20 mouse cellular contexts compared by ENCODE assay signal in genomic region chr13:63311156-63311555, GRCm38 (mm10).
DNase-seq lines count a peak whose midpoint lies in the region; ATAC-seq and TF ChIP-seq lines count a peak whose summit lies in the region.
"Had no signal": no experiment of that assay in that cellular context is flagged by ENCODE, and none has a peak within 500 bp of the region (broad histone marks: within the 10 kb centered on the region; RNA-seq: fewer than 3 reads in every experiment).

No protein-coding gene starts in this region.

- no peak for ATAC-seq in limb, embryonic 13.5 days (ENCODE audit: low FRiP score, low read depth)
- ATAC-seq: forebrain, postnatal 0 days had no signal

- H3K4me1 ChIP-seq in kidney, adult 2 months (ENCODE audit: control insufficient read depth, insufficient read depth, low read length): peaks cover 28% of the 10 kb centered on the region
- H3K4me1 ChIP-seq in limb, embryonic 13.5 days: peaks cover 32% of the 10 kb centered on the region
- H3K4me1 ChIP-seq: forebrain, embryonic 12.5 days; hindbrain, embryonic 15.5 days had no signal

- no peak overlapping the region for H3K4me3 ChIP-seq in gastrocnemius, adult 2 months
- H3K4me3 ChIP-seq in kidney, adult 2 months (ENCODE audit: insufficient read depth, low read depth, low read length): no peak overlapping the region
- H3K4me3 ChIP-seq in layer of hippocampus, adult 2 months: no peak overlapping the region
- H3K4me3 ChIP-seq in limb, embryonic 13.5 days: no peak overlapping the region
- H3K4me3 ChIP-seq: embryonic facial prominence, embryonic 12.5 days; forebrain, embryonic 12.5 days; heart, embryonic 15.5 days; hindbrain, embryonic 15.5 days had no signal

- no peaks in the 10 kb centered on the region for H3K36me3 ChIP-seq in kidney, adult 2 months (ENCODE audit: control insufficient read depth, insufficient read depth, low read length)
- H3K36me3 ChIP-seq in limb, embryonic 13.5 days: peaks cover 18% of the 10 kb centered on the region
- H3K36me3 ChIP-seq: embryonic facial prominence, embryonic 12.5 days; hindbrain, embryonic 15.5 days had no signal

- H3K9me3 ChIP-seq in limb, embryonic 13.5 days: no peaks in the 10 kb centered on the region
- H3K9me3 ChIP-seq: embryonic facial prominence, embryonic 12.5 days; forebrain, embryonic 12.5 days; heart, embryonic 15.5 days; hindbrain, embryonic 15.5 days had no signal

- H3K27ac ChIP-seq in gastrocnemius, adult 2 months: 0 out of 2 replicates have a peak overlapping the region, but pooled peaks have one; percentile 1
- no peak overlapping the region for H3K27ac ChIP-seq in kidney, adult 2 months (ENCODE audit: insufficient read depth, low read depth, low read length)
- peak overlapping the region; percentile 61 for H3K27ac ChIP-seq in layer of hippocampus, adult 2 months
- 0 out of 2 replicates have a peak overlapping the region, but pooled peaks have one; percentile 0 for H3K27ac ChIP-seq in limb, embryonic 13.5 days
- H3K27ac ChIP-seq: embryonic facial prominence, embryonic 12.5 days; forebrain, embryonic 12.5 days; heart, embryonic 15.5 days; hindbrain, embryonic 15.5 days had no signal

- H3K4me2 ChIP-seq in limb, embryonic 13.5 days (replicated peaks): no peak overlapping the region
- H3K4me2 ChIP-seq: embryonic facial prominence, embryonic 12.5 days; forebrain, embryonic 12.5 days; heart, embryonic 15.5 days; hindbrain, embryonic 15.5 days had no signal

- H3K9ac ChIP-seq in limb, embryonic 13.5 days: no peak overlapping the region
- H3K9ac ChIP-seq: embryonic facial prominence, embryonic 12.5 days; forebrain, embryonic 12.5 days; forebrain, postnatal 0 days; heart, embryonic 15.5 days; hindbrain, embryonic 15.5 days had no signal

- TF ChIP-seq CTCF in gastrocnemius, adult 2 months (IDR thresholded peaks at IDR 0.05): no peak
- no peak for TF ChIP-seq CTCF in kidney, adult 2 months (conservative IDR thresholded peaks at IDR 0.05; ENCODE audit: insufficient read depth, insufficient read length, low read depth, low read length)
- TF ChIP-seq CTCF in layer of hippocampus, adult 2 months (conservative IDR thresholded peaks at IDR 0.05): no peak

- intact Hi-C loops in gastrocnemius, adult 2 months (cut with DNase I): no loop called here

- WGBS in kidney, adult 2 months: 37% methylated on average over 2 of the region's 2 CpGs
- WGBS in limb, embryonic 13.5 days: 69% methylated on average over 2 of the region's 2 CpGs

- DNase-seq in gastrocnemius, adult 2 months: no peak
- no peak for DNase-seq in gastrocnemius, postnatal 25 days
- DNase-seq in kidney, adult 2 months: peak; percentile 48
- no peak for DNase-seq in kidney, postnatal 4 days
- no peak for DNase-seq in layer of hippocampus, adult 2 months (ENCODE audit: low spot score in 2 of 2)
- DNase-seq in layer of hippocampus, adult 18-20 months (ENCODE audit: low spot score in 2 of 2): no peak
- DNase-seq in thymus, postnatal 14 days: no peak
- DNase-seq: adrenal gland, postnatal 10 days; cerebellum, adult 11 months; cerebellum, adult 8-10 months; cerebellum, postnatal 14 days; embryo, embryonic 11 days; forebrain, postnatal 0 days; heart, adult 11 months; heart, postnatal 14 days had no signal

- H3K27me3 ChIP-seq in kidney, adult 2 months (replicated peaks; ENCODE audit: control insufficient read depth, insufficient read depth, low read length): no peaks in the 10 kb centered on the region
- no peaks in the 10 kb centered on the region for H3K27me3 ChIP-seq in limb, embryonic 13.5 days
- H3K27me3 ChIP-seq: embryonic facial prominence, embryonic 12.5 days; forebrain, embryonic 12.5 days; heart, embryonic 15.5 days; hindbrain, embryonic 15.5 days had no signal

- TF ChIP-seq POLR2A in kidney, adult 2 months (IDR thresholded peaks at IDR 0.05; ENCODE audit: low read depth, low read length): no peak
